Mouse (Mus musculus): ENCODE results near the gene Usp18. TPM values are rescaled to one million over a fixed set of nuclear protein-coding genes. Genes with fewer than 3 reads are reported as not detected.

Usp18 gene
- total and polyA plus RNA-seq, 2 experiments from 2014 or later = 2.5 to 3.4 TPM

DNA sequence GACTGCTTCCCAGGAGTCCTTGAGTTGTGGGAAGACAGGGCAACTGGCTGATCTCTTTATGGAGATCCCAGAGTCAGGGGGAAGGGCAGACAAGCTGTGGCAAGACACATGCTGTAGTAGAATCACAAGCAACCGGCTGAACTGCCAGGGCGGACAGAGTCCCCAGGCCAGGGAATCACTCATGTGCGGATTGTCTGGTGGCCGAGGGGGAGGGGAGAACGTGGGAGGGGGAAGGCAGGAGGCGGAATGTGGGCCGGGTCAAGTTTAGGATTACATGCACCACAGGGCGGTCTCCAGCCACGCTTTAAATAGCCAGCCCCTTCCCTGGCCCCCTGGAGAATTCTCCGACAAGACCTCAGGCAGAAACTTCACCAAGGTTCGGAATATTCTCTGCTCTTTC, 54.2 kb downstream of the Usp18 start, which contains the start of gene Slc6a13:
Slc6a13 (plus strand) TSS at position 274 of the 400 bp plus-strand sequence.
- no peak within 1 kb of the TSS for H3K4me2 ChIP-seq (ENCODE audit: low read depth)
- no peaks in the 10 kb centered on the region for H3K9me3 ChIP-seq (ENCODE audit: low read length)
- no peak within 1 kb of the TSS for H3K4me3 ChIP-seq (ENCODE audit: low read depth, low read length)
- ATAC-seq (no peak), DNase-seq (no peak)
- H3K27ac ChIP-seq (ENCODE audit: low read depth, low read length) = no peak within 1 kb of the TSS
- H3K9ac ChIP-seq = no peak within 1 kb of the TSS
- H3K4me1 ChIP-seq (ENCODE audit: insufficient read depth) = no peaks in the 10 kb centered on the region
- WGBS = 12% methylated on average over 11 of the region's 11 CpGs
- H3K36me3 ChIP-seq (ENCODE audit: insufficient read depth) = no peaks in the 10 kb centered on the region
- TF ChIP-seq CTCF (IDR thresholded peaks at IDR 0.05; ENCODE audit: low read depth) = no peak
- H3K27me3 ChIP-seq (ENCODE audit: insufficient read depth, low read length) = no peaks in the 10 kb centered on the region

DNA sequence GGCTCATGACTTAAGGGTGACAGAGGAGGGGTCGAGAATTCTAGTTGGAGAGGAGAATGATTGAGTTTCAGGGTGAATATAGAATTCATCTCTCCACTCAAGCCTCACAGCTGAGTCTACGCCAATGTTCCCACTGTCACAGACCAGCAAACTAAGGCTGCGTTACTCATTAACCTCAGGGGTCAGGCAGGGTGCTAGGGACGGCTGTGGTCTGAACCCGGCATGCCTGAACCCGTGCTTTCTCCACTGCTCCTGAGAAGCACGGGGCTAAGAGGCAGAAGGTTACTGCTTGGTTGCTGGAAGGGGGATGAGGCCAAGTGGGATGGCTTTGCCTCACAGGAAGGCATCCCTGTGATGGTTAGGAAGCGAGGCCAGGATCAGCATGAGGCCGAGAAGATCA, 54.8 kb downstream of the Usp18 start:
- Histone ChIP-seq H3K9me3 (ENCODE audit: low read length) (no peaks in the 10 kb centered on the region), H3K4me1 (ENCODE audit: insufficient read depth) (no peaks in the 10 kb centered on the region), H3K9ac (no peak overlapping the region), H3K4me2 (ENCODE audit: low read depth) (no peak overlapping the region), H3K27me3 (ENCODE audit: insufficient read depth, low read length) (no peaks in the 10 kb centered on the region), H3K36me3 (ENCODE audit: insufficient read depth) (no peaks in the 10 kb centered on the region), H3K4me3 (ENCODE audit: low read depth, low read length) (no peak overlapping the region), H3K27ac (ENCODE audit: low read depth, low read length) (no peak overlapping the region)
- TF ChIP-seq CTCF (IDR thresholded peaks at IDR 0.05; ENCODE audit: low read depth) = no peak
- 75% methylated on average over 9 of the region's 9 CpGs for WGBS
- DNase-seq (no peak), ATAC-seq (no peak)

DNA sequence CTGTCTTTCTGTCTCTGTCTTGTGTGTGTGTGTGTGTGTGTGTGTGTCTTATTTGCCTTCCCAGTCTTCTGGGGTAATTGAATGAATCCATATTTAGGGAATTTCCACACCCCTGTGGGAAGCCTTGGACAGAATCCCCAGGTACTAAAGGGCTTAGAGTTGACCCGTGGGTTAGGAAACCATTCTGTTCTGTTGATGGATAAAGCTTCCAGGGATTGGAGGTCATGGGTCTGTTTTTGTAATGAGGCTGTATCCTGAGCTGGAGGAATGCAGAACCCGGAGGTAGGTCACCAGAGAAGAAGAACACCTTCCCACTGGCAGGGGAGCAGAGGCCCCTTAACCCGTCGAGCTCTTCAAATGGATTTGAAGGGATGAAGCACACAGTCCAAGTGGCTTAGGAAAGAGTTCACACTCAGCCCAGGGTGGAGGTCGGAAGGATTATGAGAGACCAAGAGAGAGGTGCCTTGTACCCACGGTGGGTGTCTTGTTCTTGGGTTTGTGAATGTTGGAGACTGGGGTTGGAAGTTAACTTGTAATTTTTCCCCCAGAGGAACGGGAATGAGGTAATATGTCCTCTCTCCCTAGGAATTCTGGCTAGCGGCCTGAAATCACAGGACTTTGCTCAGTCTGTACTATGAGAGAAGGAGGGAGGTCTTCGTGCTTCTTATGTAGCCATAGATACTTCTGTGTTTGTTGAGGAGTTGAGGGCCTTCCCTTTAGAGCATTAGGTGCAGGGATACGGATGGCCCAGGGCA, 57.9 kb downstream of the Usp18 start:
- H3K27me3 ChIP-seq (ENCODE audit: insufficient read depth, low read length) = no peaks in the 10 kb centered on the region
- no peaks in the 10 kb centered on the region for H3K4me1 ChIP-seq (ENCODE audit: insufficient read depth)
- H3K36me3 ChIP-seq (ENCODE audit: insufficient read depth) = no peaks in the 10 kb centered on the region
- no peaks in the 10 kb centered on the region for H3K9me3 ChIP-seq (ENCODE audit: low read length)
- DNase-seq = no peak
- TF ChIP-seq CTCF (IDR thresholded peaks at IDR 0.05; ENCODE audit: low read depth) = no peak
- 69% methylated on average over 10 of the region's 10 CpGs for WGBS
- ATAC-seq = no peak
- H3K27ac ChIP-seq (ENCODE audit: low read depth, low read length) = no peak overlapping the region
- no peak overlapping the region for H3K4me3 ChIP-seq (ENCODE audit: low read depth, low read length)
- H3K9ac ChIP-seq = no peak overlapping the region
- H3K4me2 ChIP-seq (ENCODE audit: low read depth) = no peak overlapping the region

DNA sequence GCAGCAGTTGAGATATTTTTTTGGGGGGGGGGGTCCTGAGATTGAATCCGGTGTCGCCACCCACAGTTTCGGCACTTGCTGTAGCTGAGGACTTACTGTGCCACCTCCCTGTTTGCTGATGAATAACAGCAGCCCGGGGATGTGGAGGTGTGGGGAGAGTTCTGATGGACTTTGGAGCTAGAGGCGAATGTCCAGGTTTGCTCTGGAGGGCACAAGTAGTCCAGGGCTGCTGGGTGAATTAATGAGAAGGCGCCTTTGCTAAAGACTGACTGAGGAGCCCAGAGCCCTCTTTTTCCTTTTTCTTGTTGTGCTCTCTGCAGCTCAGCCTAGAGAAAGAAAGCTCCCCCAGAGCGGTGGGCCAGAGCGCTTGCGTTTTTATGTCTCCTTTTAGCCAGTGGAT, 58.9 kb downstream of the Usp18 start:
- ATAC-seq (no peak), DNase-seq (no peak)
- Histone ChIP-seq H3K27me3 (ENCODE audit: insufficient read depth, low read length) (no peaks in the 10 kb centered on the region), H3K36me3 (ENCODE audit: insufficient read depth) (no peaks in the 10 kb centered on the region), H3K4me1 (ENCODE audit: insufficient read depth) (no peaks in the 10 kb centered on the region), H3K4me2 (ENCODE audit: low read depth) (no peak overlapping the region), H3K9ac (no peak overlapping the region), H3K27ac (ENCODE audit: low read depth, low read length) (no peak overlapping the region), H3K4me3 (ENCODE audit: low read depth, low read length) (no peak overlapping the region), H3K9me3 (ENCODE audit: low read length) (no peaks in the 10 kb centered on the region)
- TF ChIP-seq CTCF (IDR thresholded peaks at IDR 0.05; ENCODE audit: low read depth) = no peak
- 80% methylated on average over 9 of the region's 9 CpGs for WGBS

DNA sequence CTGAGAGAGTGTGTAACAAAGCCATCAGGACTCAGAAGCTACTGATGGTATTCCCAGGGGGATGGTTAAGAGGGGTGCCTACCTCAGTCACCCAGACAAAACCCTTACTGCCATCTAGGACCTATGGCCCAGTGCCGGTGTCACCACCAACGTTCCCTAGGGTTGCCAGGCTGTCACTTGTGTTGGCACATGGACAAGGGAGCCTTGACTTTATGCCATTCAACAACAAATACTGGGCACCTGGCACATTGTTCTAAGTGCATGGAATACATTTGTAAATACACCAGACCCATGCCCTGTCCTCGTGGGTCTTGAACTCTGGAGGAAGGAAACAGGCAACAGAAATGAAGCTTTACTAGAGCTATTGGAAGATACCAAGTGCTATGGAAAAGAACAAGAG, 59.9 kb downstream of the Usp18 start:
- Histone ChIP-seq H3K36me3 (ENCODE audit: insufficient read depth) (no peaks in the 10 kb centered on the region), H3K9me3 (ENCODE audit: low read length) (no peaks in the 10 kb centered on the region), H3K27me3 (ENCODE audit: insufficient read depth, low read length) (no peaks in the 10 kb centered on the region), H3K4me2 (ENCODE audit: low read depth) (no peak overlapping the region), H3K4me3 (ENCODE audit: low read depth, low read length) (no peak overlapping the region), H3K9ac (no peak overlapping the region), H3K27ac (ENCODE audit: low read depth, low read length) (no peak overlapping the region), H3K4me1 (ENCODE audit: insufficient read depth) (no peaks in the 10 kb centered on the region)
- no peak for ATAC-seq
- DNase-seq = no peak
- TF ChIP-seq CTCF (IDR thresholded peaks at IDR 0.05; ENCODE audit: low read depth) = no peak
- WGBS = 86% methylated on average over 3 of the region's 3 CpGs

DNA sequence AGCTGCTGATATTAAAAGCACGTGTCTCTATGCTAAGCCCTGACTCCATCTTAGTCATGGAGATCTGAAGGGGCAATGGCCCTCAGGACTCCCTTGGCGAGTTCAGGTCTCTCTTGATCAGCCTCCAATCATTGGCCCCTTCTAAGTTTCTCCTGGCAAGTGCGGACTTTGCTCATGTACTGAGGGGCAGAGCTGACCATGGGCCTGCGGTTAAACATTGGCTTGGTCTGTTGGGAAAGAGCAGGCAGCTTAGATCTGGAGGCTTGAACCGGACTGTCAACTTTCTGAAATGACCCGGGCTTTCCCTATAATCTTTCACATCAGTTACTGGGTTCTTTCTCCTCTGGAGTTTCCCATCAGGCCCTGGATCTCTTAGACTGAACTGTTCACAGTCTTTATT, 65.3 kb downstream of the Usp18 start:
- H3K9me3 ChIP-seq (ENCODE audit: low read length) = no peaks in the 10 kb centered on the region
- DNase-seq = no peak
- no peaks in the 10 kb centered on the region for H3K36me3 ChIP-seq (ENCODE audit: insufficient read depth)
- 83% methylated on average over 6 of the region's 6 CpGs for WGBS
- no peaks in the 10 kb centered on the region for H3K4me1 ChIP-seq (ENCODE audit: insufficient read depth)
- no peak for TF ChIP-seq CTCF (IDR thresholded peaks at IDR 0.05; ENCODE audit: low read depth)
- no peak overlapping the region for H3K27ac ChIP-seq (ENCODE audit: low read depth, low read length)
- no peak overlapping the region for H3K4me3 ChIP-seq (ENCODE audit: low read depth, low read length)
- H3K9ac ChIP-seq = no peak overlapping the region
- ATAC-seq = no peak
- no peaks in the 10 kb centered on the region for H3K27me3 ChIP-seq (ENCODE audit: insufficient read depth, low read length)
- no peak overlapping the region for H3K4me2 ChIP-seq (ENCODE audit: low read depth)

DNA sequence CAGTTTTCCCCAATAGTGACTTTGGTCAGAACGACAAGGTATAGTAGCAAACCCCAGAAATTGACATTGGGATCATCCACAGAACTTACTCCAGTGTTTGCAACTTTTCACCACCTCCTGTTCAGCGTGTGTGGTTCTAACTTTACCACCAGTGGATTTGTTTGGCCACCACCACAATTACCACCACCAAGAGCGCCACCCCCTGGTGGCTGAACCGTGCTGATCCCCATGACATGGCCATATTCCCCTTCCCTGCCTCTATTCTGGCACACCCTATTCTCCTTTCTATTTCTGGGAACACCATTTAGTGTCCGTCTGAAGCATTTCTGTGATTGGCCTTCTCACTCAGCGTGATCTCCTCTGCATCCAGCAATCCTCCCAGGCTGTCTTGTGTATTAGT, 73.4 kb downstream of the Usp18 start:
- 70% methylated on average over 6 of the region's 6 CpGs for WGBS
- Histone ChIP-seq H3K27ac (ENCODE audit: low read depth, low read length) (no peak overlapping the region), H3K9ac (no peak overlapping the region), H3K4me1 (ENCODE audit: insufficient read depth) (no peaks in the 10 kb centered on the region), H3K36me3 (ENCODE audit: insufficient read depth) (no peaks in the 10 kb centered on the region), H3K27me3 (ENCODE audit: insufficient read depth, low read length) (no peaks in the 10 kb centered on the region), H3K4me3 (ENCODE audit: low read depth, low read length) (no peak overlapping the region), H3K9me3 (ENCODE audit: low read length) (no peaks in the 10 kb centered on the region), H3K4me2 (ENCODE audit: low read depth) (no peak overlapping the region)
- DNase-seq = no peak
- ATAC-seq = no peak
- TF ChIP-seq CTCF (IDR thresholded peaks at IDR 0.05; ENCODE audit: low read depth) = no peak

Other genes with a start within 250 kb of the Usp18 start
- gene Mical3, start 114.9 kb upstream of the Usp18 start, total RNA-seq (2014; rRNA removed) = 59.3 and 78.7 TPM in 2 replicates
- 9.3 and 17.5 TPM in 2 replicates for gene Mical3, start 114.9 kb upstream of the Usp18 start, polyA plus RNA-seq (2015; fragmentation: Nextera tagmentation; extraction: Ambion mirVana)
- 25.9 and 31.0 TPM in 2 replicates for gene Pex26, start 62.2 kb upstream of the Usp18 start, total RNA-seq (2014; rRNA removed)
- gene Pex26, start 62.2 kb upstream of the Usp18 start, polyA plus RNA-seq (2015; fragmentation: Nextera tagmentation; extraction: Ambion mirVana) = 11.1 and 12.3 TPM in 2 replicates
- 0.31 and 0.86 TPM in 2 replicates for gene Tuba8, start 35.2 kb upstream of the Usp18 start, total RNA-seq (2014; rRNA removed)
- 1.1 and 1.2 TPM in 2 replicates for gene Tuba8, start 35.2 kb upstream of the Usp18 start, polyA plus RNA-seq (2015; fragmentation: Nextera tagmentation; extraction: Ambion mirVana)
- gene Slc6a13, start 54.3 kb downstream of the Usp18 start, total RNA-seq (2014; rRNA removed) = 40.2 and 45.7 TPM in 2 replicates
- gene Slc6a13, start 54.3 kb downstream of the Usp18 start, polyA plus RNA-seq (2015; fragmentation: Nextera tagmentation; extraction: Ambion mirVana) = 43.5 and 45.9 TPM in 2 replicates
- gene Slc6a12, start 97.2 kb downstream of the Usp18 start, total RNA-seq (2014; rRNA removed) = 5.0 and 5.6 TPM in 2 replicates
- gene Slc6a12, start 97.2 kb downstream of the Usp18 start, polyA plus RNA-seq (2015; fragmentation: Nextera tagmentation; extraction: Ambion mirVana) = 2.1 and 2.8 TPM in 2 replicates
- gene Iqsec3, start 227.8 kb downstream of the Usp18 start, total RNA-seq (2014; rRNA removed) = 21.0 and 32.4 TPM in 2 replicates
- 3.9 and 6.8 TPM in 2 replicates for gene Iqsec3, start 227.8 kb downstream of the Usp18 start, polyA plus RNA-seq (2015; fragmentation: Nextera tagmentation; extraction: Ambion mirVana)